In the genomic region with DNA sequence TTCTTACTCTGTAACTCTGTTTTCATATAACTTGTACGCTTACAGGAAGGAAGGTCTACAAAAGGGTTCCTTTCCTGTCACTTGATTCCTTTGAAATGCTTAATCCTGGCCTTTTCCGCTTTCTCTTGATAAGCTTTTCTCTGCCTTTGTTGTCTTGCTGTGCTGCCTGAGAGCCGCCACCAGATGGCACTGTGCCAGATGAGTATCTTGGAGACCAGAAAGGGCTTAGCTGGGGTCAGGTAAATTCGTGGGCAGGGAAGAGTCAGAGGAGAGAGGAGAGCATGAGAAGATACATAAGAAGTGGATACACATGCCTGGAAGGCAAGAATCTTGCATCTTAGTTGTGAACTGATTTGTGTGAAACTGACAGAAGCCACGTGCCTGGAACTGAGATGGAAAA, we compare ENCODE assay signal across 8 mouse cellular contexts. TPM values are rescaled to one million over a fixed set of nuclear protein-coding genes. Genes with fewer than 3 reads are reported as not detected.
A peak's percentile ranks its signal among the peaks of the same experiment; 100 is the strongest.
DNase-seq lines count a peak whose midpoint lies in the region; ATAC-seq lines count a peak whose summit lies in the region.

No protein-coding gene starts in this region.

- ATAC-seq in heart, embryonic 11.5 days (replicated peaks; ENCODE audit: insufficient number of reproducible peaks, low FRiP score, low TSS enrichment), result no peak
- peak; percentile 32 for ATAC-seq in activated CD4-positive, CD25-positive, alpha-beta regulatory T cell, adult 4 months
- ATAC-seq in hindbrain, embryonic 12.5 days (ENCODE audit: low FRiP score), result no peak
- ATAC-seq in neural tube, embryonic 13.5 days (ENCODE audit: low read depth), result peak; percentile 63; the same call in 1 of the 2 replicates

- no peaks in the 10 kb centered on the region for H3K9me3 ChIP-seq in heart, embryonic 11.5 days (replicated peaks; ENCODE audit: control insufficient read depth, low read length)
- no peaks in the 10 kb centered on the region for H3K9me3 ChIP-seq in hindbrain, embryonic 12.5 days (replicated peaks)
- H3K9me3 ChIP-seq in neural tube, embryonic 13.5 days, result no peaks in the 10 kb centered on the region

- DNase-seq in heart, adult 8-10 months (ENCODE audit: low spot score), result peak; percentile 46
- DNase-seq in embryo, embryonic 11 days, result peak; percentile 85
- DNase-seq in left cerebral cortex, postnatal 25 days (ENCODE audit: low spot score in 2 of 2), result peak; percentile 57 to 65
- DNase-seq in thymus, postnatal 14 days, result peak; percentile 68

- H3K9ac ChIP-seq in heart, embryonic 11.5 days (ENCODE audit: low read depth, low read length), result no peak overlapping the region
- H3K9ac ChIP-seq in hindbrain, embryonic 12.5 days, result no peak overlapping the region
- H3K9ac ChIP-seq in neural tube, embryonic 13.5 days, result no peak overlapping the region

- no peaks in the 10 kb centered on the region for H3K36me3 ChIP-seq in heart, embryonic 11.5 days (ENCODE audit: control insufficient read depth, insufficient read depth, low read length)
- no peaks in the 10 kb centered on the region for H3K36me3 ChIP-seq in hindbrain, embryonic 12.5 days
- no peaks in the 10 kb centered on the region for H3K36me3 ChIP-seq in neural tube, embryonic 13.5 days

- no peak overlapping the region for H3K4me2 ChIP-seq in heart, embryonic 11.5 days
- H3K4me2 ChIP-seq in hindbrain, embryonic 12.5 days (replicated peaks), result no peak overlapping the region
- H3K4me2 ChIP-seq in neural tube, embryonic 13.5 days, result no peak overlapping the region

- intact Hi-C loops in left cerebral cortex, postnatal 25 days (cut with DNase I), result loop anchor here (2.0 to 5.0 kb wide), 2 partner anchors 82 to 330 kb away; no protein-coding TSS in a partner anchor

- no peaks in the 10 kb centered on the region for H3K4me1 ChIP-seq in heart, embryonic 11.5 days (ENCODE audit: control insufficient read depth, insufficient read depth, low read length)
- peaks cover 4% of the 10 kb centered on the region; the same call in 1 of the 2 replicates for H3K4me1 ChIP-seq in hindbrain, embryonic 12.5 days
- peaks cover 9% of the 10 kb centered on the region for H3K4me1 ChIP-seq in neural tube, embryonic 13.5 days (replicated peaks)

- H3K27ac ChIP-seq in heart, embryonic 11.5 days (ENCODE audit: low read depth, low read length), result no peak overlapping the region
- 0 out of 2 replicates have a peak overlapping the region, but pooled peaks have one; percentile 19 for H3K27ac ChIP-seq in hindbrain, embryonic 12.5 days
- no peak overlapping the region for H3K27ac ChIP-seq in neural tube, embryonic 13.5 days (replicated peaks)

- H3K27me3 ChIP-seq in heart, embryonic 11.5 days (ENCODE audit: control insufficient read depth, insufficient read depth, low read length), result 0 out of 2 replicates have a peak, but pooled peaks cover under 1% of the 10 kb centered on the region
- H3K27me3 ChIP-seq in hindbrain, embryonic 12.5 days, result peaks cover 3% of the 10 kb centered on the region; the same call in 1 of the 2 replicates
- peaks cover 4% of the 10 kb centered on the region; the same call in 1 of the 2 replicates for H3K27me3 ChIP-seq in neural tube, embryonic 13.5 days

- WGBS in heart, embryonic 11.5 days (ENCODE audit: insufficient replicate concordance), result 9% methylated on average over 5 of the region's 5 CpGs
- 12% methylated on average over 5 of the region's 5 CpGs for WGBS in hindbrain, embryonic 12.5 days
- WGBS in neural tube, embryonic 13.5 days, result 12% methylated on average over 5 of the region's 5 CpGs

- H3K4me3 ChIP-seq in heart, embryonic 11.5 days (ENCODE audit: low read depth, low read length), result no peak overlapping the region
- H3K4me3 ChIP-seq in hindbrain, embryonic 12.5 days, result no peak overlapping the region
- H3K4me3 ChIP-seq in neural tube, embryonic 13.5 days, result no peak overlapping the region

RNA-seq across cellular contexts. Expression of a gene that starts 11.5 kb away (rescaled TPM):
- total RNA-seq in heart, adult 8-10 months (2022), result under 1 TPM; 0.09 to 0.28 (median 0.18) TPM
- 6.5 and 7.8 TPM in 2 replicates for polyA plus RNA-seq in heart, embryonic 11.5 days (2014; fragmentation: Nextera tagmentation; extraction: Ambion mirVana)
- not detected for polyA plus RNA-seq in activated CD4-positive, CD25-positive, alpha-beta regulatory T cell, adult 4 months (2017; shearing (Covaris generic))
- polyA plus RNA-seq in hindbrain, embryonic 12.5 days (2016; fragmentation: Nextera tagmentation; extraction: Ambion mirVana), result 60.2 and 69.5 TPM in 2 replicates
- 1 to 10 TPM; 1.9 to 2.4 TPM for total RNA-seq in left cerebral cortex, postnatal 25 days (2021)
- polyA plus RNA-seq in neural tube, embryonic 13.5 days (2015; fragmentation: Nextera tagmentation; extraction: Ambion mirVana), result 63.6 and 72.5 TPM in 2 replicates

Comparison
In these comparisons a context has a peak if more than half of its experiments do, and no peak if none do; other contexts are left out.
1. ATAC-seq: peak in activated CD4-positive, CD25-positive, alpha-beta regulatory T cell, adult 4 months (single experiment) and neural tube, embryonic 13.5 days (single experiment); none in heart, embryonic 11.5 days (single experiment) and hindbrain, embryonic 12.5 days (single experiment).
2. Peak in every context shown above with its lines, with median percentiles within 50 percentile points of each other: DNase-seq.